Mouse (Mus musculus) megakaryocyte, embryonic 14.5 days (primary cell): ENCODE results near the gene Cavin3. TPM values are rescaled to one million over a fixed set of nuclear protein-coding genes. Genes with fewer than 3 reads are reported as not detected.

Source experiments
- H3K27me3 ChIP-seq: replicated peaks from 2 replicates; pipeline ENCODE3; 2012; ENCODE audit warnings: inconsistent platforms
- H3K36me3 ChIP-seq: replicated peaks from 2 replicates; pipeline ENCODE3; 2012; ENCODE audit warnings: low read length, inconsistent platforms, mixed read lengths
- H3K4me1 ChIP-seq: 2 replicates; pipeline ENCODE4 v1.6.1; 2012; ENCODE audit warnings: inconsistent platforms
- H3K4me3 ChIP-seq: replicated peaks from 2 replicates; pipeline ENCODE3; 2012; ENCODE audit warnings: moderate library complexity, mild to moderate bottlenecking, inconsistent platforms
- H3K9me3 ChIP-seq: 2 replicates; pipeline ENCODE4 v1.6.1; 2012; ENCODE audit warnings: inconsistent platforms
- FLI1 ChIP-seq: IDR thresholded peaks from 2 replicates; pipeline ENCODE4 v1.6.1; 2012; ENCODE audit warnings: low read length, inconsistent platforms, mixed read lengths
- GATA1 ChIP-seq: IDR thresholded peaks from 3 replicates; pipeline ENCODE4 v1.6.1; 2012; ENCODE audit warnings: mixed read lengths, low read length, inconsistent platforms, borderline replicate concordance
- polyA plus RNA-seq: library from polyadenylated mRNA; stranded (reverse); fragments of >175 nt; gene quantifications from 2 replicates; pipeline ENCODE4 v1.2.3, GENCODE M21; 2012; ENCODE audit warnings: low replicate concordance; ENCODE audit not compliant: insufficient read depth

The Cavin3 gene
- polyA plus RNA-seq, 1 experiment, result 1.0 TPM

- Histone ChIP-seq H3K36me3 (no peaks in the 10 kb centered on the region), H3K4me1 (peaks cover 11% of the 10 kb centered on the region; the same call in 1 of the 2 replicates), H3K9me3 (peaks cover 8% of the 10 kb centered on the region; the same call in 1 of the 2 replicates), H3K4me3 (no peak overlapping the region), H3K27me3 (peaks cover 24% of the 10 kb centered on the region)
- TF ChIP-seq FLI1 (no peak), GATA1 (no peak)
Observed at GRCm38 (mm10) chr7:105482426-105482825, 326 bp upstream of the Cavin3 start.

DNA sequence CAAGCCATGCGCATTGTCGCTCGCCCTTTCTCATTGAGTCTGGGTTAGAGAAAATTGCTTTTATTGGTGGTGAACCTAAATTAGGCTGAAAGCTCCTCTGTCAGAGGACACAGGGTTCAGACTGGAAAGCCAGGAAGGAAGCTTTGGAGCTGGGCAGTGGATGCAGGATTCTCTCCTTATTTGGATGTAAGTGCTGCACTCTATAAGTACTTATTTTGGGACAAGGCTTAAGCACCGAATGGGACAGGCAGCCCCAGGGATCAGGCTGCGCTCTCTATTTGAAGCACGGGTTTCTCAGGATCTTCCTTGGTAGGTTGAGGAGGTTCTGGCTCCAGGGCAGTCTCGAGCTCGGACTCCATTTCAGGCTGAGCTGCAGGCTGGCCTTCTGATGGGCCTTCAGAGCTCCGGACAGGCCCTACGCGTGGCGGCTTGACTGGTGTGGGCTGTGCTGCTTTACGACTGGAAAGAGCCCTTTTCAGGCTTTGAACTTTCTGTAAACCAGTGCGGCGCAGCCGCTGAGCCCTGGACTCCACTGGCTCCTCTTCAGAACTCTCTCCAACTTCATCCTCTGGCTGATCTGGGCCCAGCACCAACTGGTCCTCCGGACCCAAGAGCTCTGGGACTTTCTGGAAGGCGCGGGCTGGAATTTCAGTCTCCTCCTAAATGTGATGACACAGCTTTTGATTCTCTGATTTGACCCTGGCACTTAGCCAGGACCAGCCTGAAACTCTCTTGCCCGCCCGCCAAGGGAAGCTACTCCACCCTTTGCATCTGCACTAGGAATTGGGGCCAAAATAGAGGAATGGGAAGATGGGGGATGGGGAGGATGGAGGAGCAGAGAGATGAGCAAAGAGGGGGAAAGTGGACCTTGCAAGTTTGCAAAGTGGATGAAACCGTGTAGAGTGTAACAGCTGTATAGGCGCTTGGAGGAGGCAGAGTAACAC lies 1.3 kb downstream of the Cavin3 start:
- peaks cover 16% of the 10 kb centered on the region for H3K4me1 ChIP-seq
- H3K27me3 ChIP-seq, result peaks cover 24% of the 10 kb centered on the region
- H3K36me3 ChIP-seq, result no peaks in the 10 kb centered on the region
- TF ChIP-seq GATA1 (no peak), FLI1 (no peak)
- no peak overlapping the region for H3K4me3 ChIP-seq
- H3K9me3 ChIP-seq, result peaks cover 8% of the 10 kb centered on the region; the same call in 1 of the 2 replicates

DNA sequence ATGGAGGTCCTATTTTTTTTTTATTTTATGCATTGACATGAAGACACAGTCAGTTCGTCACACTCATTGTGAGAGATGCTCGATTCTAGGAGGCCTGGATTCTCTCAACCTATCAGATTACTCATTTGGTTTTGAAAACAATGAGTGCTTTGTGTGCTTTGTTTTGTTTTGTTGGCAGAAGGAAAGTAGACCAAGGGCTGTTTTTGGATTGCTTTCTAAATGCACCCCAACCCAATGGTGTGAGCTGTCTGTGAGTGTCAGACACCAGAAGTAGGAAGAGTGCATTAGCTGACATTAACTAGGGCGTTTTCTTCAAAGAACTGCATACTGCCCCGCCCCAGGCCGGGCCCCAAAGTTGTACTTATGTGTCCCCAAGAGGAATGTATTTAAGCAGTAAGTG lies 2.0 kb downstream of the Cavin3 start:
- Histone ChIP-seq H3K4me1 (peaks cover 20% of the 10 kb centered on the region), H3K4me3 (no peak overlapping the region), H3K9me3 (peaks cover 8% of the 10 kb centered on the region; the same call in 1 of the 2 replicates), H3K27me3 (peaks cover 24% of the 10 kb centered on the region), H3K36me3 (no peaks in the 10 kb centered on the region)
- TF ChIP-seq FLI1 (no peak), GATA1 (no peak)

GRCm38 (mm10) chr7:105479232-105479631 lies 2.9 kb downstream of the Cavin3 start:
- no peak for TF ChIP-seq FLI1
- TF ChIP-seq GATA1, result no peak
- peaks cover 20% of the 10 kb centered on the region for H3K4me1 ChIP-seq
- H3K9me3 ChIP-seq, result peaks cover 8% of the 10 kb centered on the region; the same call in 1 of the 2 replicates
- H3K27me3 ChIP-seq, result peaks cover 24% of the 10 kb centered on the region
- no peak overlapping the region for H3K4me3 ChIP-seq
- H3K36me3 ChIP-seq, result no peaks in the 10 kb centered on the region

DNA sequence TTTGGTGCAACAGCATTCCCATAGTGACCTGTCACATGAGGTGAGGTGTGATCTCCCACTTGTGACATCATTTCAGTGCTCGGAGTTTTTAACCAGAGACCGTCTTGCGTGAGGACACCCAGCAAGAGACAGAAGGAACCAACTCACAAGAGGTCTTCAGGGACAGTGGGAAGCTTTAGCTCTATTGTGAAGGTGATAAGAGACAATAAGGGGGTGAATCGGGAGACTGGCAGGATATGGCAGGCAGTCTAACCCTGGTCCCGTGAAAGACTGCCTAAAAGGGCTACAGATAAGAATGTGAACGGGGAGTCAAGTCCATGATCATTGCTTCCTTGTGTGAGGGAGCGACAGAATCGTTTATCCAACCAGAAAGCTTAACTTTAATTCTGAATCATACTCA lies 3.8 kb downstream of the Cavin3 start:
- Histone ChIP-seq H3K4me1 (peaks cover 20% of the 10 kb centered on the region), H3K9me3 (peaks cover 8% of the 10 kb centered on the region; the same call in 1 of the 2 replicates)
- TF ChIP-seq FLI1 (no peak), GATA1 (no peak)

DNA sequence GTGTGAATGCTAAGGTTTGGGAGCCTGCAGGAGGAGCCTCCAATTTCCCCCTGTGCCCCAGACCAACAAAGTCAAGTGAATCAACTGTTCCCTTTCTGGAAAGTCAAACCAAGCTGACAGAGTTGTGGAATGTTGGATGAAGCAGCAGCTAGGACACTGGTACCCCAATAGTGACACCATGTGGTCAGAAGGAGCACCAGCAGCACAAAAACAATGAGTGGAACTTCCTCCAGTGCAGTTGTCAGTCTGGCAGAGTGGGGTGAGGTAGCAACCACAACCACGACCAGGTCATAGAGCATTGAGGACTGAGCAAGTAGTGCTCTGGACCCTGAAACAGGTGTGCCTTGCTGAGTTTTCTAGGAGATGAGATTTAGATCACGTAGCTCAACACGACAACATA lies 4.3 kb downstream of the Cavin3 start:
- Histone ChIP-seq H3K9me3 (peaks cover 8% of the 10 kb centered on the region; the same call in 1 of the 2 replicates), H3K36me3 (no peaks in the 10 kb centered on the region), H3K27me3 (peaks cover 24% of the 10 kb centered on the region), H3K4me1 (peaks cover 20% of the 10 kb centered on the region), H3K4me3 (no peak overlapping the region)
- TF ChIP-seq GATA1 (no peak), FLI1 (no peak)

More for the DNA sequence above, 3.8 kb downstream of the Cavin3 start:
- H3K4me3 ChIP-seq, result no peak overlapping the region
- H3K27me3 ChIP-seq, result peaks cover 24% of the 10 kb centered on the region
- H3K36me3 ChIP-seq, result no peaks in the 10 kb centered on the region

GRCm38 (mm10) chr7:105477433-105477700 lies 4.7 kb downstream of the Cavin3 start:
- Histone ChIP-seq H3K4me3 (no peak overlapping the region), H3K27me3 (peaks cover 21% of the 10 kb centered on the region), H3K36me3 (no peaks in the 10 kb centered on the region), H3K4me1 (peaks cover 20% of the 10 kb centered on the region), H3K9me3 (peaks cover 8% of the 10 kb centered on the region; the same call in 1 of the 2 replicates)
- no peak for TF ChIP-seq FLI1
- no peak for TF ChIP-seq GATA1

DNA sequence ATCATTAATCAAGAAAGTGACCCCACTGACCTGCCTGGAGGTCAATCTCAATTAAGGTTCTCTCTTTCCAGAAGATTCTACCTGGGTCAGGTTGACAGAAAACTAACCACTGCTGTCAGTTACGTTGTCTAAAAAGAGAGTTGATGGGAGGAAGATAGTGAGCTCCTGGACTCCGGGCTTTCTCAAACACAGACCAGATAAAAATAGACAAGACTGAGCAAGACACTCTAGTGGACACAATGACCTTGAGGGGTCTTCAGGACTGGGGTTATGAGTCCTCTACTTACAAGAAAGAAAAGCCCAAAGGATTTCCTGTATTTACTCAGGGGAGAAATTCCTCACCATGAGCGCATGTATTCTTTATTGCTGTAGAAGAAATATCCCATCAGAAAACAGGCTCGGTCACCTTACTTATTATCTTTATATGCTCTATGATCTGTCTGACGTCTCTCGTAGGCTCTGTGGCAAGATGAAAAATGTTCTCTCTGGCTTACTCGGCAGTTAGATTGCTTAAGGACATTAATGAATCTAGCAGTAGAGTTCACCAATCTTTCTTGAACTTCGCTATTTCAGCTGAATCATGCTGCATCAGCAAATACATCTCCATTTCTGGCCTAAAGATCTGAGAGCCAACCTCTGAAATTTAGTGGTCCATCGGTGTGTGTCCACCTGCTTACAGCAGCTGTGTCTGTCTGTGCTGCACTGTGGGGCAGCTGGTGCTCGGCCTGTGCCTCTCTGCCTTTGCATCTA lies 5.2 kb downstream of the Cavin3 start:
- Histone ChIP-seq H3K4me3 (no peak overlapping the region), H3K9me3 (peaks cover 5% of the 10 kb centered on the region; the same call in 1 of the 2 replicates), H3K4me1 (peaks cover 17% of the 10 kb centered on the region), H3K27me3 (peaks cover 16% of the 10 kb centered on the region), H3K36me3 (no peaks in the 10 kb centered on the region)
- no peak for TF ChIP-seq FLI1
- TF ChIP-seq GATA1, result no peak

- TF ChIP-seq GATA1, result no peak
- TF ChIP-seq FLI1, result no peak
- H3K4me3 ChIP-seq, result no peak overlapping the region
- H3K27me3 ChIP-seq, result peaks cover 4% of the 10 kb centered on the region
- H3K9me3 ChIP-seq, result no peaks in the 10 kb centered on the region
- H3K36me3 ChIP-seq, result no peaks in the 10 kb centered on the region
- H3K4me1 ChIP-seq, result peaks cover 13% of the 10 kb centered on the region
Observed at GRCm38 (mm10) chr7:105475396-105475949, 6.6 kb downstream of the Cavin3 start.

DNA sequence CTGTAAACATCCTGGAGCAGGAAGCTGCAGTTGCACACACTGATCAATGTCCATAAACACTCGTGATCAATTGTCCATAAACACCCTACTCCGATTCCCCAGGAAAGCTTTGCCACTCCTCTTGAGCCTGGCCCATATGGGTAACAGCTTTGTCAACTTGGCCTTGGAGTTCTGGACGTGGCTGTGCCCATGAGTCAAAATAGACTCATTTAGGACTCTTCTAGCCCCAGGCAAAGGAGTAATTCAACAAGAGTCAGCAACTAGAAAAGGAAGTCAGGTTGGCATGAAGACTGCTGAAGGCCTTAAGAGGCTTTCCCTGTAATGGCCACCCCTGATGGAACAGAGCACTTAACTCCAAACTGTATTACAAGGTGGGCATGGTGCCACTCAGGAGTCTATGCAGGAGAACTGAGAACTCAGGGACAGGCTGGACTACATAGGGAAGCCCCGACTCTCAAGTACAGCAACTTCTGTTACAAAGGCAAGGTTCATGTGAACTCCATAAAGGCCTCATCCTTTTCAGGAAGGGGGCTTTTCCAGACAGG lies 7.3 kb downstream of the Cavin3 start:
- Histone ChIP-seq H3K4me1 (peaks cover 13% of the 10 kb centered on the region), H3K36me3 (no peaks in the 10 kb centered on the region), H3K27me3 (peaks cover 2% of the 10 kb centered on the region), H3K4me3 (no peak overlapping the region), H3K9me3 (no peaks in the 10 kb centered on the region)
- no peak for TF ChIP-seq FLI1
- no peak for TF ChIP-seq GATA1
